Mouse (Mus musculus) C2C12 (cell line): ENCODE results near the gene Ebf4. TPM values are rescaled to one million over a fixed set of nuclear protein-coding genes. Genes with fewer than 3 reads are reported as not detected.

Experiments used
- H3K27me3 ChIP-seq: one replicate; pipeline ENCODE4 v1.6.1; 2011; ENCODE audit not compliant: control insufficient read depth, insufficient read depth, insufficient read length
- H3K36me3 ChIP-seq: one replicate; pipeline ENCODE4 v1.6.1; 2011; ENCODE audit not compliant: control insufficient read depth, insufficient read depth
- H3K4me3 ChIP-seq: one replicate; pipeline ENCODE4 v1.5.1; 2011; ENCODE audit warnings: mild to moderate bottlenecking, control low read depth; ENCODE audit not compliant: poor library complexity, insufficient read depth, severe bottlenecking
- H3K79me2 ChIP-seq: one replicate; pipeline ENCODE4 v1.6.1; 2011; ENCODE audit not compliant: control insufficient read depth, insufficient read depth
- H3K79me3 ChIP-seq: one replicate; pipeline ENCODE4 v1.6.1; 2011; ENCODE audit warnings: low read depth, control low read depth
- H3ac ChIP-seq: one replicate; pipeline ENCODE3; 2011; ENCODE audit warnings: low read depth; ENCODE audit not compliant: control insufficient read depth, insufficient read length
- CEBPB ChIP-seq: IDR thresholded peaks from one replicate; pipeline ENCODE4 v1.6.1; 2011; ENCODE audit warnings: low read depth, mild to moderate bottlenecking, control low read depth, moderate library complexity
- CTCF ChIP-seq: IDR thresholded peaks from one replicate; pipeline ENCODE4 v1.5.1; 2011; ENCODE audit not compliant: control insufficient read depth, insufficient read depth, insufficient read length
- FOSL1 ChIP-seq: IDR thresholded peaks from one replicate; pipeline ENCODE4 v1.8.0; 2011; ENCODE audit warnings: mild to moderate bottlenecking, low read length; ENCODE audit not compliant: poor library complexity, insufficient read depth, severe bottlenecking
- MAX ChIP-seq: IDR thresholded peaks from one replicate; pipeline ENCODE4 v1.6.1; 2011; ENCODE audit warnings: mild to moderate bottlenecking, control low read depth
- MYOD1 ChIP-seq: IDR thresholded peaks from one replicate; pipeline ENCODE4 v1.6.1; 2011; ENCODE audit warnings: low read depth; ENCODE audit not compliant: control insufficient read depth, insufficient read length
- MYOG ChIP-seq: IDR thresholded peaks from one replicate; pipeline ENCODE4 v1.6.1; 2011; ENCODE audit not compliant: control insufficient read depth, insufficient read length; ENCODE audit errors: extremely low read depth
- USF1 ChIP-seq: IDR thresholded peaks from one replicate; pipeline ENCODE4 v1.6.1; 2011; ENCODE audit warnings: low read depth, mild to moderate bottlenecking, control low read depth, moderate library complexity
- polyA plus RNA-seq: library from polyadenylated mRNA; unstranded; fragments of >200 nt; fragmentation: generic; extraction: Trizol; gene quantifications from one replicate; pipeline ENCODE4 v1.2.1, GENCODE M21; 2012; ENCODE audit warnings: missing spikeins

Ebf4 gene
- polyA plus RNA-seq, 1 experiment: 0.07 TPM

GRCm38 (mm10) chr2:130262398-130262797, 32.6 kb upstream of the Ebf4 start:
- peaks cover 29% of the 10 kb centered on the region for H3K27me3 ChIP-seq
- TF ChIP-seq MYOD1 (no peak), CTCF (no peak), MYOG (no peak), MAX (no peak), USF1 (no peak), FOSL1 (no peak), CEBPB (no peak)
- no peaks in the 10 kb centered on the region for H3K79me2 ChIP-seq
- no peaks in the 10 kb centered on the region for H3K79me3 ChIP-seq
- H3ac ChIP-seq: no peak overlapping the region
- H3K36me3 ChIP-seq: no peaks in the 10 kb centered on the region
- no peak overlapping the region for H3K4me3 ChIP-seq

DNA sequence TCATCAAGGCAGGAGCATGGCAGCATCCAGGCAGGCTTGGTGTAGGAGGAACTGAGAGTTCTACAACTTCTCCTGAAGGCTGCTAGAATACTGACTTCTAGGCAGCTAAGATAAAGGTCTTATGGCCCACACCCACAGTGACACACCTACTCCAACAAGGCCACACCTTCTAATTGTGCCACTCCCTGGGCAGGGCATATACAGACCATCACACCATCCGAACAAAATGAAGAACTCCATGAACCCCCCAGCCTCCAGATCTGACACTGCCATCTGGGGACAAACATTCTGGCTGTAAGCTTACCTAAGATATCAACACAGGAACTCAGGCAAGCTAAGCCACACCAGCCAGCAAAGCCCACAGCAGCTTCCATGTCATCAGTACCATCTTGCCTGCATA, 29.4 kb upstream of the Ebf4 start:
- TF ChIP-seq CEBPB (no peak), MYOG (no peak), MYOD1 (no peak), USF1 (no peak), MAX (no peak), CTCF (no peak), FOSL1 (no peak)
- Histone ChIP-seq H3ac (no peak overlapping the region), H3K79me3 (no peaks in the 10 kb centered on the region), H3K4me3 (no peak overlapping the region), H3K79me2 (no peaks in the 10 kb centered on the region), H3K36me3 (no peaks in the 10 kb centered on the region), H3K27me3 (peaks cover 22% of the 10 kb centered on the region)

DNA sequence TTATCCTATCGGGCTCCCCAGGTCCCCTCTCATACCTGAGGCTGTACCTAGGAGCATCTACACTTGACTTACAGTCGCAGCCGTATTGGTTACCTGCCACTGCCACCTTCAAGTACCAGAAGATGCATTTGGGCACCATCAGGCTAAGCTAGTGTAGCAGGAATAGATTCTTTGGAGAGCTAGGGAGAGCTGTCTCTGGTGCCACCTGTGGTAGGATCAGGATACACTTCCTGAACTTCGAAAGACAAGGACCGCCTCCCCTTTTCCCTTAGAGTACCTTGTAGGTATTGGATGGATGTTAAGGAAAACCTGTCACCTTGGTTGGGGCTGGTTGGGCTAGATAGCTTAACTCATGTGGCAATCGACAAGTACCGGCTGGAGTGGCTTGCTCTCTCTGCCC, 26.9 kb upstream of the Ebf4 start:
- TF ChIP-seq MAX (no peak), FOSL1 (no peak), USF1 (no peak)
- H3K27me3 ChIP-seq: peaks cover 5% of the 10 kb centered on the region
- H3K4me3 ChIP-seq: no peak overlapping the region
- H3K79me2 ChIP-seq: peaks cover 4% of the 10 kb centered on the region
- H3ac ChIP-seq: no peak overlapping the region
- H3K36me3 ChIP-seq: no peaks in the 10 kb centered on the region
- peaks cover under 1% of the 10 kb centered on the region for H3K79me3 ChIP-seq

DNA sequence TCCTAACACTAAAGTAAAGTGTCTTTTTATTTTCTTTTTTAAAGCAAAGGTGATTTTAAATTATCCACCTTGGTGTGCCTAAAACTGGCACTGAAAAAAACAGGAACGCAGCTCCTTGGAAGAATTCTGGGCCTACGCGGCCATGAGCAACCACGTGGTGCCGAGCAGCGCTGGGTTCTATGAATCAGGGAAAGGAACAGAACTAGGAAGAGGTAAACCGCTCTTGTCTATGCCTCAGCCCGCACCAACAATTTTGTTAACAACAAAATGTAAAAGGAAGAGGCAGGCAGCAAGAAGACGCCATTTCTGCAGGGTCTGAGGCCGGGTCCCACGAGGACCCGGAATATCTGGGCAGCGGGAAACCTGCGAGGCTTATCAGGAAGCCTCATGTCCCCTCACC, 21.2 kb upstream of the Ebf4 start:
- Histone ChIP-seq H3K27me3 (no peaks in the 10 kb centered on the region), H3K79me3 (peaks cover 46% of the 10 kb centered on the region), H3K36me3 (peaks cover 41% of the 10 kb centered on the region), H3K4me3 (peak overlapping the region; percentile 95), H3ac (peak overlapping the region; percentile 74), H3K79me2 (peaks cover 53% of the 10 kb centered on the region)
- TF ChIP-seq CTCF (no peak), MYOD1 (no peak), MYOG (no peak), USF1 (peak; percentile 61), MAX (peak; percentile 96), CEBPB (no peak), FOSL1 (no peak)

- TF ChIP-seq FOSL1 (no peak), MYOD1 (no peak), USF1 (peak; percentile 32), MYOG (no peak), CTCF (no peak), CEBPB (no peak), MAX (peak; percentile 40)
- no peaks in the 10 kb centered on the region for H3K27me3 ChIP-seq
- peak within 1 kb of the TSS; percentile 86 for H3ac ChIP-seq
- H3K36me3 ChIP-seq: peaks cover 44% of the 10 kb centered on the region
- H3K79me2 ChIP-seq: peaks cover 53% of the 10 kb centered on the region
- peak within 1 kb of the TSS; percentile 95 for H3K4me3 ChIP-seq
- H3K79me3 ChIP-seq: peaks cover 46% of the 10 kb centered on the region
Measured at GRCm38 (mm10) chr2:130274149-130274861, 20.7 kb upstream of the Ebf4 start, which contains the start of gene Nop56. Gene Nop56 (plus strand): TSS chr2:130274430.

DNA sequence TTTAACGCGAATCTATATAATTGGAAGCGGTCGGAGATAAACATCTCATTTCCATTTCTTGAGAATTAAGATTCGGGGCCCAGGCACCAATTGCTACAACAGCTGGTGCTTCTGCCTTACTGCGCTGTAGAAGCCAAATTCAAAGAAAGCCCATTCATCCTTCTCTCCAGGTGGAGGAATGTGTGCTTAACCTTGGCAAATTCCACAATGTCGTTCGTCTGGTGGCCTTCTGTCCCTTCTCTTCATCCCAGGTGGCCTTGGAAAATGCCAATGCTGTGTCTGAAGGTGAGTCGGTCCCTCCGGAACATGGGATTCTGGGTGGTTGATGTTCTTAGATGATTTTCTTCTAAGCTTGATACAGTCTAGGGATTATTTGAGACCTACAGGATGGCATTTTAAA, 20.1 kb upstream of the Ebf4 start:
- TF ChIP-seq MYOD1 (no peak), CEBPB (no peak), MAX (no peak)
- Histone ChIP-seq H3ac (peak overlapping the region; percentile 86), H3K79me3 (peaks cover 46% of the 10 kb centered on the region), H3K4me3 (peak overlapping the region; percentile 95), H3K36me3 (peaks cover 49% of the 10 kb centered on the region), H3K79me2 (peaks cover 53% of the 10 kb centered on the region), H3K27me3 (no peaks in the 10 kb centered on the region)
